Mouse (Mus musculus) mouse trophoblast stem cell (cell line): ENCODE measurements around the gene Jpt1.
"Not testable (repeated sequence)": the region's sequence is repeated elsewhere in the genome, so short reads cannot be mapped to it uniquely, and the experiment has no call there.

Source experiments
- in situ Hi-C, 2 experiments: fragments of 300-500 bp; cut with MseI, MboI; formaldehyde crosslinking; loops; 2 replicates in 1 of 2; 3 replicates in 1 of 2; pipeline ENCODE4 v1.15.1; 2025

Jpt1 gene

GRCm38 (mm10) chr11:115514238-115514663, at the start of gene Jpt1:
Gene Jpt1 (minus strand): TSS chr11:115514387.
- in situ Hi-C loops = no loop called here

DNA sequence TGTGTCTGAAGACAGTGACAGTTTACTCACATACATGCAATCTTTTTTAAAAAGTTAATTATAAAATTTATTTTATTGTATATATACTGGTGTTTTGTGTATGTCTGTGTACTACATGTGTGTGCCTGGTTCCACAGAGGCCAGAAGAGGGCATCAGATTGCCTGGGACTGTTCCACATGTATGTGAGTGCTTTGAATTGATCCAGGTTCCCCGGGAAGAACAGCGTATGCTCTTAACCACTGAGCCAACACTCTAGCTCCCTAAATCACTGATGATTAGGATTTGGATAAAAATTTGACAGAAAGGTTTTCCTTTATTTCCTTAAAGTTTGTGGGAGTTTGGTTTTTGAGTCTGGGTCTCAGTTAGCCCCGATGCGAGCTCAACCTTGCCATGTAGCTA, 49.2 kb upstream of the Jpt1 start:
- in situ Hi-C loops = no loop called here

DNA sequence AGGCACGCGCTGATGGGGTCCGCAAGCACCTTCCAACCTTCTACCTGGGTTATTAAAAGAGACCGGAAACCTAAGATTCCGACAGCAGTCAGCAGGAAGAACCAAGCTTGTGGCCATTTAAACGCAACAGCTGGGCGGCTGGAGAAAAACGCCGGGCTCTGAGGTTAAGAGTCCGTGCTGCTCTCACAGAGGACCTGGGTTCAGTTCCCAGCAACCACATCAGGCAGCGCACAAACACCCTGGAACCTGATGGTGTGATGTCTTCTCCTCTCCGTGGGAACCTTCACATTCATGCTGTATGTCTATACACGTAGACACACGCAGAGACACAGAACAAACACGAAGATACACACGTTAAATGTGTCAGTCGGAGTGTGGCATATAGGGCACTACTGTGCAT, 41.5 kb upstream of the Jpt1 start:
- in situ Hi-C loops = no loop called here

DNA sequence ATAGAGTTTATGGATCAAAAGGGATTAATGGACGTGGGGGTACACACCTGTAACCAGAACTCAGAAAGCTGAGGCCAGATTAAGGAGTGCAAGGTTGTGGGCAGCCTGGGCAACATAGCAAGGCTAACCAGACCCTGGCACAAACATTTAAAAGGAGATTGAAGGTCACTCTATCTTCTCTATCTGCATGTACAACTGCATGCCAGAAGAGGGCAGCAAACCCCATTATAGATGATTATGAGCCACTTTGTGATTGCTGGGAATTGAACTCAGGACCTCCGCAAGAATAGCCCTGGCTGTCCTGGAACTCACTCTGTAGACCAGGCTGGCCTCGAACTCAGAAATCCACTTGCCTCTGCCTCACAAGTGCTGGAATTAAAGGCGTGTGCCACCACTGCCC, 38.6 kb upstream of the Jpt1 start:
- in situ Hi-C loops = no loop called here

- in situ Hi-C loops = no loop called here
These were observed 29.4 kb upstream of the Jpt1 start for GRCm38 (mm10) chr11:115543571-115543970.

DNA sequence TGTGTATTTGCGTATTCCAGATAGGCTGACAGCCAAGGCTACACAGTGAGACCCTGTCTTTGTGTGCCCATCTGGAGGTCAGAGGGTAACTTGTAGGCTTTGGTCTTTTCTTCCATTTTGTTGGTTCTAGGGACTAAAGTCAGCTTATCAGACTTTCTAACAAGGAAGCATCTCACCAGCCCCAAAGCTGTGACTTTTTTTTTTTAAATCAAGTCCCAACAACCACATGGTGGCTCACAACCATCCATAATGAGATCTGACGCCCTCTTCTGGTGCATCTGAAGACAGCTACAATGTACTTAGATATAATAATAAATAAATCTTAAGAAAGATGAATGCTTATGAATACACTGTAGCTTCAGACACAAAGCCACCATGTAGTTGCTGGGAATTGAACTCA, 23.9 kb upstream of the Jpt1 start:
- in situ Hi-C loops = no loop called here

- in situ Hi-C loops = no loop called here
These were observed 22.8 kb upstream of the Jpt1 start for GRCm38 (mm10) chr11:115536856-115537568.

DNA sequence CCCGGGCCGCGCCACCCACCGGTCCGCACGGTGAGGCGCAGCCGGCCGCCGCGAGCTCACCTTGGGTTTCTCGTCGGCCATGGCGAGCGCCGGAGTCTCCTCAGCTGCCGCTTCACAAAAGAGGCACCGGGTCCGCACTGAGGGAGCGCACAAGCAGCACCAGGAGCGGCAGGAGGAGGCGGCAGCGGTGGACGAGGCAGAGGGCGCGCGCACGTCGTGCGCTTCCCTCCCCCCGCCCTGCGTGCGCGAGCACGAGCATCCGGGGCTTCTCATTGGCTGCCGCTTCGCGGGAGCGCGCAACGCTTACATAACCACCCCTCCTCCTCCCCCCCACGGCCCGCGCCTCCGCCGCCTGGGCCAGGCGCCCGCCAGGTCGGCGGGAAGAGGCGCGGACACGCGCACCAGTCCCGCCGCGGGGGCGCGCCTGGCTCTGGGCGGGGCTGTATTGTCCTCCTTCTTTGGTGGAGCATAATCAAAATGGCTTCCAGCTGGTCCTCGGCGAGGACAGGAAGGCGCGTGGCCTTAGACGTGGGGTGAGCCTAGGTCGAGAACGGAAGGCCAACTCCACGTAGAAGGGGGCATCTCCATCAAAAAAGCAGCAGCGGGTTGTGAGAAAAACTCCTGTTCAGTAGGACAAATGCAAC, 22.0 kb upstream of the Jpt1 start, which contains the start of gene Sumo2:
Gene Sumo2, minus strand, starts transcription at position 239 of the 644 bp plus-strand sequence.
- in situ Hi-C loops = no loop called here

DNA sequence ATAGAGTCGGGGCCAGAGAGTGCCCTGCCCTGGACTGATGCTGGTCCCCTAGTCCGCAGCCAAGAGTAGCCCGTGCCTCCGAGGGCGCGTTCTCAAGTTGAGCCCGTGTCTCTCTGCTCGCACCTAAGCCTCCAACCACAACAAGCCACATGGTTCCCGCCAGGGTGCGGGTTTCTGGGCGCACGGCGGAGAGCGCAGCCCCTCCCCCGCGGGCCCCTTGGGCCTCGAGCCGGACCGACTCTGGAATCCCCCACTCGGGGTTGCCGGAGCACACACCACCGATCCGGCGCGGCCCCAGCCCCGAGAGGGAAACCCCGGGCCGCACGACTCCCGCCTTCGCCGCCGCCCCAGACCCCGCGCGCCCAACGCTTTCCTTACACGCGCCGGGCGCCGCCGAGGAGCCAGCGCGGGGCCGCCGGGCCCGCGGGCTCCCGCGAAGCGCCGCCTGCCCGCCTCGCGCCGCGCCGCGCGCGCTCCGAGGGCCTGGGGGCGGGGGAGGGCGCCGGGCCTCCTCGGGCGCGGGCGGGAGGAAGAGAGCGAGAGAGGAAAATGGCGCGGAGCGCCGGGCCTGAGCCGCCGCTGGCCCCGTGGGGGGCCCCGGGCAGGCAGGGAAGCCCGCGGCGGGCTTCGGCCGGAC, 21.3 kb upstream of the Jpt1 start:
- in situ Hi-C loops = no loop called here

DNA sequence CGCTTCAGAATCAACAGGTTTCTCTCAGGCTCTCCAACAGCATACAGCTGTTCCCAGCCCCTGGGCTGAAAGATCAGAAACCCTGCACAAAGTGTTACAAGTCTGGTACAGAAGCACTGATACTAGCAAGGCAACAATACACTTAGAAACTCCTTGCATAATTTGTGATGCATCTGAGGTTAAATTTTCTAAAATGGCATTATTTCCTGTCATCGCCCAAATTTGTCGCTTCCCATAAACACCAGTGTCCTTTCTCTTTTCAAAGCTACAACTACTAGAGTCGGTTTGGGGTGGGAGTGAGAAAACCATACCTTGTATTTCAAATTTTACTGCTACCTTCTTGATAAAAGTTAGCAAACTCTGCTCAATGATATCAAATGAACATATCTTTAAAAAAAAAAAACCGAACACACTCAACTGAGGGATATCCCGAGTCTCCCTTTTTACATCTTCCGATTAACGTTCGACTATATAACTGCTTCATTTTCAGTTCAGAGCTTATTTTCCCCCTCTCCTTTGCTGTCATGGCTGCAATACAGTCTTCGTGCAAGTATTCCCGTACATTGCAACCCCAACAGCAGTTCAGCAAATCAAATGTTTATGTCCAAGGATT, 20.7 kb upstream of the Jpt1 start:
- in situ Hi-C loops = no loop called here

DNA sequence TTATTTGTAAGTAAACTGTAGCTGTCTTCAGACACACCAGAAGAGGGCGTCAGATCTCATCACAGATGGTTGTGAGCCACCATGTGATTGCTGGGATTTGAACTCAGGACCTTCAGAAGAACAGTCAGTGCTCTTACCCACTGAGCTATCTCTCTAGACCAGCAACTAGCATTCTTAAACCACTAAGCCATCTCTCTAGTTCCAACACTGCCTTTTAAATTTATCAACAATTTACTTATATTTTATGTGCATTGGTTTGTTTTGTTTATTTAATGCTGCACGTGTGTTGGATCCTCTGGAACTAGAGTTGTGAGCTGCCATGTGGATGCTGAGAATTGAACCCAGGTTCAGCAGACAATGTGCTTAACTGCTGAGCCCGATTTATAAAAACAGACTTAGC, 12.3 kb upstream of the Jpt1 start:
- in situ Hi-C loops = not testable (repeated sequence)

DNA sequence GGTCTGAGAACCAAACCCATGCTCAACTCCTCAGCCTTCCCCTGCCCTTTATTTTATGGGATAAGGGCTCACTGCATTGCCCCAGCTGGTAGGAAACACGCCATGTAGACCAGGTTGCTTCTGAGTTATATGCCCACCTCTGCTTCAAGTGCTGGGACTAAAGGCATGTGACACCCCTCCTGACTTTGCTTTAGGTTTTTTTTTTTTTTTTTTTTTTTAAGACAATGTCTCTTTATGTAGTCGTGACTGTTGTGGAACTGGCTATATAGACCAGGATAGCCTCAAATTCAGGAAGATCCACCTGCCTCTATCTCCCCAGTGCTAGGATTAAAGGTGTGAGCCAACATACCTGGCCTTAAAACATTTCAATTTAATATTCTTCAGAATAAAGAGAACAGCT, 8.5 kb upstream of the Jpt1 start:
- in situ Hi-C loops = no loop called here

GRCm38 (mm10) chr11:115522238-115522637, 8.1 kb upstream of the Jpt1 start:
- in situ Hi-C loops = no loop called here

DNA sequence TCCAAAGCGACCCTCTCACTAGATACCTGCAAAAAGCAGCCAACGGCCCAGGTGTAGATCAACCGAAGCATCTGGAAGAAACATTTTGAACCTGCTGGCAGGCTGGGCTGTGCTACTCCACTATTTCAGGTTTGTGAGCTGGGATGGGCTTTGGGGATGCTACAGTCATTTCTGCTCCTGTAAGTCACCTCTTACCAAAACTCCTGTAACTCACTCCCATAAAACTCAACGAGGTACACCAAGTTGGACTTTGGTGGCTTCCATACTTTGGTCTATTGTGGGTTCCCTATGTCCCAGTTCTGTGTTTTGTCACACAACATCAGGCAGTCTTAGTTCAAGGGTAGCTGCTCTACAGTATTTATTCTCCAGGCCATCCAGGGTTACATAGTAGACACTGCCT, 6.9 kb upstream of the Jpt1 start:
- in situ Hi-C loops = no loop called here

DNA sequence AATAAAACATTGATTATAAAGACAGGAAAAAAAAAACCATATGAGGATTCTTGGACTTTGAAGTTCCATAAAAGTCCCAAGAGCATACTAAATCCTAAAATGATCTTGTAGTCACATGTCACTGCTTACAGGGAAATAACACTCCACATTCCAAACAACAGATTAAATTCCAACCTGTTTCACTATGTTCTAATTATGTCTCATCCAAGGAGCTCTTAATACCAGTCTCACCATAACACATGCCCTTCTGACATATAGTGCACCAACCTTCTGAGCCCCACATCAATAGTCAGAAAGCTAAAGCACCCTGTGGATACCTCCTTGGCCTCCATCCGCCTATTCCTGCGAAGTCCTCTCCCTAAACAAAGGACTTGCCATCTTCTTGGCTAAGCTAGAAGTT, 6.0 kb upstream of the Jpt1 start:
- in situ Hi-C loops = no loop called here

GRCm38 (mm10) chr11:115519581-115519980, 5.4 kb upstream of the Jpt1 start:
- in situ Hi-C loops = no loop called here

DNA sequence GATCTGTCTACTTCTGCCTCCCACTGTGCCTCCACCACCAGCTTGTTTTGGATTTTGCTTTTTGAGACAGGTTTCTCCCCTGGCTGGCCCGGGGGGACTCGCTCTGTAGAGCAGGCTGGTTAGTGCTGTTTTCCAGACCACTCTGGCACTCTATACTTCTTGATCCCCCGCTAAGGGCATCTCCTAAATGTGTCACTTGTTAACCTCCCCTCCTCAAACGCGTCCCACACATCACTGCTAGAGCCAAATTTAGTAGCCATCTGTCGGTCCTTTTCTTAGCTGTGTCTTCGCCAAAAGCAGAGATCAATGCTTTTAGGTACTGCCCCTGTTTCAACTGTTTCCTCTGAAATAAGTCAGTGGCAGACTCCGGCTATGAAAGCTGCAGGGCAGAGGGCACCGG, 4.5 kb upstream of the Jpt1 start:
- in situ Hi-C loops = no loop called here

DNA sequence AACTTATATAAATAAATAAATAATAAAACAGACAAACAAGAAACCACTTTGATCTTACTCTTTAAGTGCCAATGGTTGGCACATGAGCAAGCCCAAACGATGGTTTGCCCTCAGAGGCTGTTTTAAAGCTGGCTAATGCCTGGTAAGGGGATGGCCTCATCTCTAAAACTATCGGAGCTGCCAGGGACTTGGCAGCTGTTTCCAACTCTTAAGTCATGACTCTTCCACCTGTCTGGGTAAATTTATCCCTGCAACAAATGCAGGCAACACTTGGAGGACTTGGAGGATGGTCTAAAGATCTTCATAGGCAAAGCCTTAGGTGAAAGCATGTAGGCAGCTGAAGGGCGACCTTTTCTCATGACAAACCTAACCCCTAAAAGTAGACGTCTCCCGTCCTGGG, 2.8 kb upstream of the Jpt1 start:
- in situ Hi-C loops = no loop called here

GRCm38 (mm10) chr11:115515021-115515420, 834 bp upstream of the Jpt1 start:
- in situ Hi-C loops = no loop called here

DNA sequence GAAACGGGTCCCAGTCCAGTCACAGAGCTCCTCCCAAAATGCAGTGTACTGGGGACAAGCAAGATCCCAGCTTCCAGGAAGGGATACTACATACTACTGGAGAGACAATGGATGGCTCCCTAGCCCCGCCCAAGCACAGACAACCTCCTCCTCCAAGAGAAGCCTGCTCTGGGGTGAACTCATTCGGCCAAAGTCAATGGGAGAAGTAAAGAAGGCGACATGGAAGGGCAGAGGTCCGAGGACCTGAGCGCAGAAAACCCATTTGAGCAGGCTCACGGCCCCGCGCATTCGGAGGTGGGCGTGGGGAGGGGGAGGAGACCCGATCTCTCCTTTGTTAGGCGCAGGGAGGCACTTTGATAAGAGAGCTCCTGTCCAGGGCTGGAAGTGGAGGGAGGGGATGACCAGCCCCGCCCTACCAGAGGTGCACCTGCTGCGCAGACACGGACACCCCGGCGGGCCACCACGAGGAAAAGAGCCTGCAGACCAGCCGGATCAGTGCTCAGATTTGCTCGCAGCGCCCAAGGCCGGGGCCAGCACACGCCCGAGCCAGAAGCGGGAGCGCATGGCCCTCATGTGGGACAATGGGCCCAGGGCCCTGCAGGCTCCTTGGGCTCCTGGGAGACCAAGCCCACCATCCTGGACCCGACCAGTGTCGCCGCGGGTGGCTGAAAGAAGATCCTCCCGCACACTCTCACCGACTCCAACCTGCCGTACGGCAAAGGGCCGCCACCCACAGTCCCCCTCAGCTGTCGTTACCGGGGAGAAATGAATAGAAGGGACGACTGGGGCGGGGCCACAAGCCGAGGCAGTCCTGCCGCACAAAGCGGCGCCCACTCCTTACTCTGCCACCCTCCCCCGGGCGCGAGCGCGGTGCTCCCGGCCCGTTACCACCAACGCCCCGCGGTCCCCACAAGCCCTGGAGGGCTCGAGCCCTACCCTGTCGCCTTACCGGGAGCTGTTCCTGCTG, 633 bp downstream of the Jpt1 start:
- in situ Hi-C loops = no loop called here

DNA sequence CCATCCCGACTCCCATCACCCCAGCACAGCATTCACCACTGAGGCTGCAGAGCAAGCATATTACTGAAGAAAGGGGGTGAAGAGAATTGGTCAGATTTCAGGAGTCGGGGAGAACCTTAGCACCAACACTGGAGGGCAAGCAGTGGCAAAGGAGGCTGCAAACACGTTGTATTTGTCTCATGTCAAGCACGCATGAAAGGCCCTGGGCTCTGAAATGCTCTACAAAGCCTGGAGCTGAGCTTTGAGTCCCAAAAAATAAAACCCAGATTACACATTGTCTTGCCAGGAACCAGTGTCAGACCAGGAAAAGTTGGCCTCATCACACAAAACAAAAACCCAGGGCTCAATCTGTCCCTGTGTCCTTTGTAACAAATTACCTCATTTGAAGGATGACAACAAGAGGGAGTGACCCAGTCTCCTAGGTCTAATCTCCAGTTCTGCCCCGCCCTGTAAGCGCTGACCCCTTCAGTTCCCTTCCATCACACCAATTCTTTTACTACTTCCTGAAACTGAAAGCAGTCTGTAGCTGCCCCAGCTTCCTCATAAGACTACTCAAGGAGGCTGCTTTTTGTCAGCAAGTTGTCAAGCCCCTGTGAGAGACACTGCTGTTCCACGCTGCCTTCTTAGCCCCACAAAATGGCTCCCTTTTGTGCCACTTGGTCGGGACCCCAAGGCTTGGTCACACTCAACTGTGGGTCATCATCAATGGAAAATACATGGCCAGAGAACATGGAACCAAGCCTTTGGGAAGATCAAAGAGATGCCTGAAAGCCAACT, 1.6 kb downstream of the Jpt1 start:
- in situ Hi-C loops = no loop called here
